Mouse (Mus musculus) cerebellum, adult 11 months (tissue): ENCODE results near the gene Trim30d.
"Not testable (repeated sequence)": the region's sequence is repeated elsewhere in the genome, so short reads cannot be mapped to it uniquely, and the experiment has no call there.

Experiments used
- DNase-seq: peaks from one replicate; pipeline ENCODE4 v3.0.0; 2022

Gene Trim30d

DNA sequence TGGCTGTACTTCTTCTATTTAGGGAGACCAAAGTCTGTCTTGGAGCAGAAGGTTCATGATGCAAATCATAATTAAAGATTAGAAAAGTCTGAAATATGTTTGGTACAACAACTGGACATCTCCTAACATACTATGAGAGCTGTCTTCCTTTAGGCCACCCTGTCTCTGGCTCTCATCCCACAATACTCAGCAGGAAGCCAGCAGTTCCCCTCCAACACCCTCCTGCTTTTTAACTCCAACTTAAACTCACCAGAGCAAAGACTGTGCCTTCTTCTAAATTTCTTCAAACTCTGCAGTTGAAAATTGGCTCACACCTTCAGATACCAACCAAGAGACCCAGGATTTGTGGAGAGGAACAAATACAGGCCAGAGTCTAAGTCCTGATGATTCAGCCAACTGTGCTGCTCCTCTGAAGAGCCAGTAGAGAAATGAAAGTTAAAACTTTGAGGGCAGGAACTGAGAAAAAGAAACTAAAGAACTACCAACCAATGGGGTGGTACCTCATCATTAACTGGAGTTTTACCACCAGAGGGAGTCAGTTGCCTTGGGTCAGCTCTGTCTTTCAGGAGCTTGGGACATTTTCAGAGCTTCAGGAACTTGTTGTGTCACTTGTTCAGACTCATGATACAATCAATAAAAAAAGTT lies at the start of gene Trim30d:
Gene Trim30d (minus strand): TSS at position 429 of the 645 bp plus-strand sequence.
- not testable (repeated sequence) for DNase-seq

DNA sequence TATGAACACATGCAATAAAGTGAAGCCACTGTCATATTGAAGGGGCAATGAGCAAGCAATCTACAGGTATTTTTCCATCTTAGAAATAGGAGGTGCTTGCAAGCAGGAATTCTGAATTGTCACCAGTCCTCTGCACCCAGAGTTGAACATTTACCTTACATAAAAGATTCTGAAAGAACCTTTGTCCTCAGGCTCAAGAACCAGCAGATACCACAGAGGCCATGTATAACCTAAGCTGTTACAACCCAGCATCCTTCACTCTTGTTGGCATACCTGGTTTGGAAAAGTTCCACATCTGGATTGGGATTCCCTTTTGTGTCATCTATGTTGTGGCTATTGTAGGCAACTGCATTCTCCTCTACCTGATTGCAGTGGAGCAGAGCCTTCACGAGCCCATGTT lies 45.1 kb upstream of the Trim30d start:
- no peak for DNase-seq

DNA sequence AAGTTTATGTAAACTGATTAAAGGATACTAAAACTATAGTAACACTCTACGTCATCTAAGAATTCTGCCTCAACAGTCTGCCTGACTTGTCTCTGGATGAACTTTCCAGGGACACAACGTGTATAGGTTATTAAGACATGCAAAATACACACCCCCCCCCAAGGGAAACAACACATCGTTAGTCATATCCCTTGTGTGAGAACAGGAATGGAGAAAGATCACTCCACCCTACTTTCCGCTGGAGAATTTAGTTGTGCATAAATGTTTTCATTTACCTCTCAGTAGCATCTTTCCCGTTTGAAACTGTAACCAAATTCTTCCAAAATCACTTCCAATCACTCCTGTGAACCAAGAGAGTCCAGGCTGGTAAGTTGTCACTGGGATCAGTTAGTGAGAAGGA lies 42.2 kb upstream of the Trim30d start, which contains the start of gene Olfr651:
Gene Olfr651 (plus strand): TSS at position 301 of the 400 bp plus-strand sequence.
- no peak for DNase-seq

DNA sequence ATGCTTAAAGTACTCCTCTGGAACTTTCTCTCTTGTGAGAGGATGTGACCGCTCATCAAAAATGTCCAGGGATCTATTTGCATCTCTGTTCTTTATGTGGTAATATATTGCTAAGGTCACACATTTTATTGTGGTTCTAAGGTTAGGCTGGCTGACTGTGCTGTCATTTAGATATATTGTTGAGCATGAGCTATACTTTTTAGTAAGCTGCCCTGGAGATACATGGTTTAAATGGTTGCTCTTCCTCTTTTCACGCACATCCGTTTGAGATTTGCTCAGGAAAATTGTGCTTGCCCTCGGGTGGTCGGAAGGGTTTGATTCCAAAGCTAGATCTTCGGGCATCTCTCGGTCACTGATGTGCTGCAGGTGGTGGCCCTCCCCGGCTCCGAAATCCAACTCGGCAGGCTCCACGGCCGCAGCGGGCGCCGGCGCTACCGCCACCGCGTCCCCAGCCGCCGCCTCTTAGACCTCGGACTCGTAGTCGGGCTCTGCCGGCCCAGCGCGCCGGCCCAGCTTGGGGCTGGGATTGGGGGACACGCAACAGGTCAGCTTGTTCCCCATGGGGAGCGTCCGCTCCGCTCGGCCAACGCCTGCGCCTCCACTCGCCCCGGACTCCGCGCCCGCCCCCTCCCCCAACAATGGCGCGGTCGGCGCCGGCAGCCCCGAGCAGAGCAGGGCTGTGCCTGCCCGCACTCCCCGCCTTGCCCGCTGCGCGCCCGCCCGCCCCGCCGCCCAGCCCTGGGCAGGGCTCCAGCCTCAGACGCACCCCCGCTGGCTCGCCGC lies 5.9 kb downstream of the Trim30d start:
- DNase-seq, result no peak

DNA sequence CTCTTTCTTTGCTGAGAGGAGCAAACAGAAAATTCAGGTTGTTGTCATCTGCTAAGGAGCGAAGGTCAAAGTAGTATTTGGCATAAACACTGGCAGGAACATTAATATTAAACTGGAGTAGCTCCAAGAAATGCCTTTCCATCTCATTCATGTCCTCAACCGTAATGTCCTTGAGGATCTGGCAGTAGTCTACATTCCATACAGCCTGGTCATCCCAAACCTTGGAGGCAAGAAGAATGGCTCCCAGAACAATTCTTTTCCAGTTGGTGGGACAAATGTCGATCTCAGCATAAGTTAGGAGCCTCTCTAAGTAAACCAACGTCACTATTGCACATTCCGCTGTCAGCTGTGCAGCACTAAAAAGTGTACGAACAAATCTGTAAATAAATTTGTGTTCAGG lies 6.5 kb downstream of the Trim30d start:
- DNase-seq, result not testable (repeated sequence)

DNA sequence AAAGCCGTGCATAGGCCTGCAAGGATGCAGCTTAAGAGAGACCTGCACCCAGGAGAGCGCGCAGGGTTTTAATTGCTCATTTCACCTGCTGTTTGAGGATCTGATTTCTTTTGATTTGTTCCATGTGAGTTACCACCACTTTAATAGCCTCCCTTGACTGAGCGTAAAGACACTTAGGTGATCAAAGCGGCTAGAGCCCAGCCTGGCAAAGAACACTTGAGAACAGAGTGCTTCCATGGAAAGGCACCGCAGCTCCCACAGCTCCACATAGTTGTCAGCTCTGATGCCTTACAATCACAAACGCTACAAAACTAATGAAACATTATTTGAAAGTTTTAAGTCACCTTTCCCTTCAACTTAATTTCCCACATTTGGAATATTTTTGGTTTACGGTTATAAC lies 8.2 kb downstream of the Trim30d start:
- not testable (repeated sequence) for DNase-seq

DNA sequence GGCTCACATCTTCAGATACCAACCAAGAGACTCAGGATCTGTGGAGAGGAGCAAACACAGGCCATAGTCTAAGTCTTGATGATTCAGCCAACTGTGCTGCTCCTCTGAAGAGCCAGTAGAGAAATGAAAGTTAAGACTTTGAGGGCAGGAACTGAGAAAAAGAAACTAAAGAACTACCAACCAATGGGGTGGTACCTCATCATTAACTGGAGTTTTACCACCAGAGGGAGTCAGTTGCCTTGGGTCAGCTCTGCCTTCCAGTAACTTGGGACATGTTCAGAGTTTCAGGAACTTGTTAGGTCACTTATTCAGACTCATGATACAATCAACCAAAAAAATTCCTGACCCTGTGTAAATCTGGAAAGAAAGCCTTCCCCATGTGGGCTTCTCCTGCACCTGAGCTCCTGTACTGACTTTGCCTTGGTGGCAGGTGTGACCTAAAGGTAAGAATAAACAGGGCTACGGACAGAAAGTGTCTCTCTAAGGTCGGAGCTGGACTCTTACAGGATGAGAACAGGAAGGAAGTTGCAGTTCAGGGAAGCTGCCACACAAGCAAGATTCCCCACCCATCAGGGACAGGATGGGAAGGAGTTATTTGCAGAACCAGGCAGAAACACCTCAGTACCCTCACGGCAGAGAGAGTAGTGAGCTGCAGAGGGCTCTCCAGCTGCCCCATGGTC lies 42.4 kb downstream of the Trim30d start, which contains the start of gene Trim30a:
Gene Trim30a (minus strand): TSS at position 129 of the 680 bp plus-strand sequence.
- no peak for DNase-seq

DNA sequence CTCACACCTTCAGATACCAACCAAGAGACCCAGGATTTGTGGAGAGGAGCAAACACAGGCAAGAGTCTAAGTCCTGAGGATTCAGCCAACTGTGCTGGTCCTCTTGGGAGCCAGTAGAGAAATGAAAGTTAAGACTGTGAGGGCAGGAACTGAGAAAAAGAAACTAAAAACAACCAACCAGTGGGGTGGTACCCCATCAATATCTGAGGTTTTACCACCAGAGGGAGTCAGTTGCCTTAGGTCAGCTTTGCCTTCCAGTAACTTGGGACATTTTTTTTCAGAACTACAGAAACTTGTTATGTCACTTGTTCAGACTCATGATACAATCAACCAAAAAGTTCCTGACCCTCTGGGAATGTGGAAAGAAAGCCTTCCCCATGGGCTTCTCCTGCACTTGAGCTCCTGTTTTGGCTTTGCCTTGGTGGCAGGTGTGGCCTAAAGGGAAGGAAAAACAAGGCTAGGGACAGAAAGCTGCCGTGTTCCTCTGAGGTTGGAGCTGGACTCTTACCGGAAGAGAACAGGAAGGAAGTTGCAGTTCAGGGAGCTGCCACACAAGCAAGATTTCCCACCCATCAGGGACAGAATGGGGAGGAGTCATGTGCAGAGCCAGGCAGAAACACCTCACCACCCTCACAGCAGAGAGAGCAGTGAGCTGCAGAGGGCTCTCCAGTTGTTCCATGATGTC lies 61.5 kb downstream of the Trim30d start:
- DNase-seq, result no peak
